Mouse (Mus musculus): ENCODE data around the gene Ralgps1. TPM values are rescaled to one million over a fixed set of nuclear protein-coding genes. Genes with fewer than 3 reads are reported as not detected.

Ralgps1 gene
- total RNA-seq (2021): 10 to 100 TPM; 62.8 to 70.2 TPM
- long read RNA-seq, experiment 1, full-length matches to known transcripts: 18 of 51 reads
- long read RNA-seq, experiment 1, partial matches to known transcripts: 11 of 51 reads
- long read RNA-seq, experiment 1, other reads (novel, unspliced or antisense): 22 of 51 reads
- long read RNA-seq, experiment 2, full-length matches to known transcripts: 26 of 56 reads
- long read RNA-seq, experiment 2, partial matches to known transcripts: 4 of 56 reads
- long read RNA-seq, experiment 2, other reads (novel, unspliced or antisense): 26 of 56 reads

DNA sequence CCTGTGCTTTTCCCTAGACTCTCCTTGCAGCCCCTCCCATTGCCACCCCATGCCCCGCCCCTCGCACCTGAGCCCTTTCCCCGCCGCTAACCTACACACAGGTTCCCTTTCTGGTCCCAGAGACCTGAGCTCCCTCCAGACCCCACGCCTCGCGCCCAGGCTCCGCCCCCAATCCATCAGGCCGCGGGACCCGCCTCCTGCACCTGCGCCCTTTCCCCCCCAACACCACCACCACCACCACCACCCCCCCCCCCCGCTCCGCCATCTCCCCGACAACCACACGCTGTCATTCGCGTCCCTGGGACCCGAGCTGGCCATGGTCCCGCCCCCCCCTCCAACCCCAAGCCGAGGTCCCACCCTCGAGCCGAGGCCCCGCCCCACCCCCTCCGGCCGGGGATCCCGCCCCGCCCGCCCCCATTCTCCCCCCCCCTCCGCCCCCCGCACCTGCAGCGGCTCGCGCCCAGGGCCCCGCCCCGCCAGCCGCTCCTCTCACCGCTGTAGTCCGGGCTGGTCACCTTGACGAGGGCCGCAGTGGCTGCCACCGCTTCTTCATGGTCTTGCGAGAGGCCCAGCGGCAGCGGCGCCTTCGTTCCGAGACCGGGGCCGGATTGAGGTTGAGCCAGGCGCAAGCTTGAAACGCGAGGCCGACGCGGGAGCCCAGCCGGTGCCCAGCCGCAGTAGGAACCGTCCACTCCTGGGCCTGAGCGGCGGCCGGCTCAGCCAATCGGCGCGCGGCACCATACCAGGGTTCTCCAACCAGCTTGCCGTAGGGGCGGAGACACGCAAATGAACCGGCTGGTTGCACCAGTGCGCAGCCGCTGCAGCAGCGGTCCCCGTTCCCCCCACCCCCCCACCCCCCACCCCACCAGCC, at the start of gene Ralgps1:
Gene Ralgps1 (minus strand): TSS at position 710 of the 871 bp plus-strand sequence.
- no peak for TF ChIP-seq CTCF (IDR thresholded peaks at IDR 0.05)
- Histone ChIP-seq H3K27ac (peak within 1 kb of the TSS; percentile 99), H3K4me3 (peak within 1 kb of the TSS; percentile 52)
- peak; percentile 95 to 98 for DNase-seq (ENCODE audit: extremely low spot score in 1 of 2, low spot score in 2 of 2)
- intact Hi-C loops (cut with DNase I): loop anchor here (5.0 kb wide), 1 partner anchor 96 kb away; the partner anchor contains the start of gene Zbtb43

DNA sequence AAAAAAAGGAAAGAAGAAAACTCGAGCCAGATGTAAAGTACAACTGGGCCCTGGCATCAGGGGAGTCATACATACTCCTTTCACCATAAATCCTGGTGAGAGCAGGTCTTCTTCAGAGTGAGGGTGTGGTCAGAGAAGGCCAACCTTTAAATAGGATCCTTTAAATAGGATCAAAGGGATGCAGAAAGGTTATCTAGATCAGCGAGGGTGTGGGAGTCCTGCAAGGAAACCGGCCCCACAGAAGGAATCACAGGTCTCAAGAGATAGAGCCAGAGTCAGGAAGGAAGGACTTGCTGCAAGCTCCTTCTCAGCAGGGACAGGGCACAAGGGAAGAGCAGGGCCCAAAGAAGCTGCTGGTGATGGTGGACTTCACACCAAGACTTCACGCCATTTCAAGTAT, 46.2 kb upstream of the Ralgps1 start:
- TF ChIP-seq CTCF (IDR thresholded peaks at IDR 0.05): no peak
- intact Hi-C loops (cut with DNase I): no loop called here
- no peak overlapping the region for H3K4me3 ChIP-seq
- no peak for DNase-seq (ENCODE audit: extremely low spot score in 1 of 2, low spot score in 2 of 2)
- H3K27ac ChIP-seq: no peak overlapping the region

DNA sequence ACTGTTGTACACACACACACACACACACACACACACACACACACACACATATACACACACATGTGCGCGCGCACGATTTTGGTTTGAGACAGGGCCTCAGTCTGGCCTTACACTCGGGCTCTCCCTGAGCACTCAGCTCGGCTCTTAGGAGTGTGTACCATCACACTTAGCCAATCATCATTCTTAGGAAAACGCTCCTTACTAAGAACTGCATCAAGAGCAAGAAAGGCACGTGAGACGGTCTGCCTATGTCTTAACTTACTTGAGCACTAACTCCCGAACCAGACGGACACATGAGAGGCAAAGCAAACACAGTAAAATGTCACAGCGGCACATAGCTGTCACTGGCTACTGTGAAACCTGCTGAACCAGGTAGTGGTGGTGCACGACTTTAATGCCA, 42.7 kb upstream of the Ralgps1 start:
- DNase-seq (ENCODE audit: extremely low spot score in 1 of 2, low spot score in 2 of 2): no peak
- intact Hi-C loops (cut with DNase I): no loop called here
- TF ChIP-seq CTCF (IDR thresholded peaks at IDR 0.05): no peak

DNA sequence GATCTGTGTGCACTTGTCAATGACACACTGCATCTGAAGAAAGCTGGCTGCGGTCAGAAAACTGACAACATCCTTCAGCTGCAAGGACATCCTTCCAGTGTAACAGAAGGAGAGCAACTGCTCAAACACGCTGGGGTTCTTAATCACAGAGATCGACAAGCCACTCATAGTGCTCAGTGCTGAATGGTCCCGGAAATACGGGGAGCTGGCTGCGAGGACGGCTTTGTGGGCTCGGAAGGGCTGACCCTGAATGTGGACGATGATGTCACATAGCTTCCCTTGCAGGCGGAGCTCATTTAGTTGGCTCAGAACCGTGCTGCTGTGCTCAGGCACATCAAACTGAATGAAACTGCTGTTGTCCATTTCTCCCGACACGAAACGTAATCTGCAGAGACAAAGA, 40.8 kb upstream of the Ralgps1 start:
- no peak overlapping the region for H3K4me3 ChIP-seq
- intact Hi-C loops (cut with DNase I): no loop called here
- no peak for DNase-seq (ENCODE audit: extremely low spot score in 1 of 2, low spot score in 2 of 2)
- peak overlapping the region; percentile 11; the same call in 1 of the 2 replicates for H3K27ac ChIP-seq
- TF ChIP-seq CTCF (IDR thresholded peaks at IDR 0.05): no peak

More for the DNA sequence above, 42.7 kb upstream of the Ralgps1 start:
- H3K4me3 ChIP-seq: no peak overlapping the region
- no peak overlapping the region for H3K27ac ChIP-seq

DNA sequence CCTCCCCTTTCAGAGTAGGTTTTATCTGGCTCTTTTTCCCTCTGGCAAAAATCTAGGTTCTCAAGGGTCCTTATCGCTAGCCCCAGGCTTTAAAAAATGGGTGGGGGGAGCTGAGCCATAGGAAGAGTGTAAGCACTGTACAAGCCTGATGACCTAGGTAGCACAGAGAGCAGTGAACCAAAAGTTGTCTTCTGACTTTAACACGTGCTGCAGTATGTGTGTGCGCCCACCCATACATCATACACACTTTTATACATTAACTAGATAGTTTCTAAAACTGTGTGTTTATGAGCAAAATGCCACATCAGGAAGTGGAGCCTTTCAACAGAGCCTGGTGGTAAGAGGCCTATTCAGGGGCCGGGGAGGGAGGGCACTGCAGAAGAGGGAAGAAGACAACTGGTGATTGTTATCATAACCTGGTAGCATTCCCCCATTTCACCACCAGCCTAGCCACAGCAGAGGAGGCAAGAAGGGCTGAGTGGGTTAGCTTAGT, 32.3 kb upstream of the Ralgps1 start:
- TF ChIP-seq CTCF (IDR thresholded peaks at IDR 0.05): no peak
- intact Hi-C loops (cut with DNase I): loop anchor here (2.0 to 10.0 kb wide), 3 partner anchors 51 to 409 kb away; no protein-coding TSS in a partner anchor

DNA sequence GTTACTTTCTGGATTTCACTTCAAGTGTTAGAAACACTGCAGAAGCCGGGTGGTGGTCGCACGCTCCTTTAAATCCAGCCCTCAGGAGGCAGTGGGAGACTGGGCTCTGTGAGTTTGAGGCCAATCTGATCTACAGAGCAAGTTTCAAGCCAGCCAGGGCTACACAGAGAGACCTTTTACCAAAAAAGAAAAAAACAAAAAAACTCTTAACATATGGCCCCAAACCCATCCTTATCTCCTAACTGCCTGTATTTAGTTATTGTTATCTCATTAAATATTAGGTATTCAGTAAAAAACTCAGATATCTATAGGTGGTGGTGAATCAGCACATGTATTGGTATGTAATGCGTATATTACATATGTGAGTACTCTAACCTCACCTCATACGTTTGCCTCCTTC, 31.4 kb upstream of the Ralgps1 start:
- intact Hi-C loops (cut with DNase I): loop anchor here (2.0 to 10.0 kb wide), 3 partner anchors 50 to 408 kb away; no protein-coding TSS in a partner anchor
- no peak for DNase-seq (ENCODE audit: extremely low spot score in 1 of 2, low spot score in 2 of 2)
- H3K27ac ChIP-seq: no peak overlapping the region
- TF ChIP-seq CTCF (IDR thresholded peaks at IDR 0.05): no peak
- H3K4me3 ChIP-seq: no peak overlapping the region

More for the DNA sequence above, 32.3 kb upstream of the Ralgps1 start:
- no peak for DNase-seq (ENCODE audit: extremely low spot score in 1 of 2, low spot score in 2 of 2)
- H3K4me3 ChIP-seq: no peak overlapping the region
- H3K27ac ChIP-seq: no peak overlapping the region

DNA sequence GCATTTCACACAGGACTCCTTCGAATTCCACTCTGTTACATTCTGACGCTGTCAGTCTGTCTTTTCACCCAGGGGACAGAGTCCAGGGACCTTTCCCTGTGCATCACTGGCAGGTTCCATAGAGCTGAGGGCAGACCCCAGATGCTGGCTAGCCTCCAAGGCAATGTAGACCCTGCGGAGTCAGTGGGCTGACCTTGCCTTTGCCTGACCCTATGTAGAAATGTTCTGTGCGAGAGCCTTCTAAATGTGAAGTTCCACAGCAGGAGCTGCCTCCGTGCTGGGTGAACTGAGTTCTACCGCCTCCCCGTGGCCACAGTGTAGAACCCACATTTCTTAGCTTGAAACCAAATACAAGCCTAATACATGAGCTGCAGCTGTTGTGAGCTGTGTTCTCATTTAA, 30.9 kb upstream of the Ralgps1 start:
- TF ChIP-seq CTCF (IDR thresholded peaks at IDR 0.05): peak; percentile 81
- no peak overlapping the region for H3K27ac ChIP-seq
- no peak overlapping the region for H3K4me3 ChIP-seq
- intact Hi-C loops (cut with DNase I): loop anchor here (2.0 to 10.0 kb wide), 3 partner anchors 49 to 407 kb away; no protein-coding TSS in a partner anchor
- peak; percentile 76 to 79 for DNase-seq (ENCODE audit: extremely low spot score in 1 of 2, low spot score in 2 of 2)

DNA sequence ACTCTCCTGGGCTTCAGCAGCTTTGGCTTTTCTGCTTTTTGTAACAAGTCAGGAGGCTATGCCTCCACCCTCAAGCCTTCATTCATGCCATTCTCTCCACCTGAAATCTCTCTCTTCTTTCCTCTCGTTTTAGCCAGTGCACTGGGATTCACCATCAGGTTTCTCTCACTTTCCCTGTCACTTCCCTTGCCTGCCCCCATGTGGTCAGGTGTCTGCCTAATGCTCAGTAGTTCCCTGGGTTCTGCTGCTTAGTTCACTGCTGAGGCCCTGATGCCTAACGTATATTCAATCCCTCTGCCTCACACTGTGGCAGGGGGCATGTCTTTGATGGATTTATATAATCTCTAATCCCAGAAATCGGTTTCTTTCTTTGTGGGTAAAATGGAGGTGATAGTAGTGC, 29.9 kb upstream of the Ralgps1 start:
- TF ChIP-seq CTCF (IDR thresholded peaks at IDR 0.05): peak; percentile 53
- no peak overlapping the region for H3K4me3 ChIP-seq
- no peak for DNase-seq (ENCODE audit: extremely low spot score in 1 of 2, low spot score in 2 of 2)
- intact Hi-C loops (cut with DNase I): loop anchor here (2.0 to 10.0 kb wide), 3 partner anchors 84 to 406 kb away; no protein-coding TSS in a partner anchor
- no peak overlapping the region for H3K27ac ChIP-seq

DNA sequence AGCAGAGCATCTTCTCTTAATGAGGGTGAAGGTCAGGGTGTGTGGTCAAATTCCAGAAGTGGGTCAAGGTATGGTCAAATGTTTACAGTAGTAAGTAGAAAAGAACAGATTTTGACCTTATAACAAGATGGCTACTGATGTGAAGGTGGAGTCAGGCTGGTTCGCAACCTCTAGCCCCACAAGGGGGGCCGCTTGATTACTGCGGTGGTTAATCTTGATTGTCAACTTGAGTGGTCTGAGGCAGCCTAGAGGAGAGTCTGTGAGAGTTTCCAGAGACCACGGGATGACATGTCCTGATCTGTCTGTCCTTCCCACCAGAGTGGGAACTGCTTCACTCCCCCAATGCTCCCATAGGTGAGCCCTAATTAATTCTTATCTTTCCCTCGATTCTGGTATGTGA, 29.3 kb upstream of the Ralgps1 start:
- intact Hi-C loops (cut with DNase I): loop anchor here (2.0 to 10.0 kb wide), 3 partner anchors 83 to 406 kb away; no protein-coding TSS in a partner anchor
- no peak overlapping the region for H3K4me3 ChIP-seq
- no peak overlapping the region for H3K27ac ChIP-seq
- no peak for TF ChIP-seq CTCF (IDR thresholded peaks at IDR 0.05)
- DNase-seq (ENCODE audit: extremely low spot score in 1 of 2, low spot score in 2 of 2): no peak

DNA sequence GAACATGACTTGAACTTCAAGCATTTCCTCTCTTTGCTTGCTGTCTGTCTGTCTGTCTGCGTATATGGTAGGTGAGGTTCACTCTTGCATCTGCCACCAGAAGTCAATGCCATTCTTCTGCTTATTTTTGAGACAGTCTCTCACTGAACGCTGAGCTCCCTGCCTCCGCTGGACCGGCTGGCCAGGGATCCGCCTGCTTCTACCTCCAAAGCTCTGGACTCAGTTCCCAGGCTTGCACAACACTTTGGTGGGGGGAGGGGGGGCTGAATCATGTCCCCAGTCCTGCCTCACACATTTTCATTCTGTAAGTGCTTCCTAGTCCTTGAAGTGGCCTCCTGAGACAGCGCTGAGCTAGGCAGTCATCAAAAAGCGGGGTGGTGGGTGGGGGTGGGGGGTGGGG, 27.8 kb upstream of the Ralgps1 start:
- TF ChIP-seq CTCF (IDR thresholded peaks at IDR 0.05): no peak
- intact Hi-C loops (cut with DNase I): no loop called here
- Histone ChIP-seq H3K27ac (no peak overlapping the region), H3K4me3 (no peak overlapping the region)
- no peak for DNase-seq (ENCODE audit: extremely low spot score in 1 of 2, low spot score in 2 of 2)

DNA sequence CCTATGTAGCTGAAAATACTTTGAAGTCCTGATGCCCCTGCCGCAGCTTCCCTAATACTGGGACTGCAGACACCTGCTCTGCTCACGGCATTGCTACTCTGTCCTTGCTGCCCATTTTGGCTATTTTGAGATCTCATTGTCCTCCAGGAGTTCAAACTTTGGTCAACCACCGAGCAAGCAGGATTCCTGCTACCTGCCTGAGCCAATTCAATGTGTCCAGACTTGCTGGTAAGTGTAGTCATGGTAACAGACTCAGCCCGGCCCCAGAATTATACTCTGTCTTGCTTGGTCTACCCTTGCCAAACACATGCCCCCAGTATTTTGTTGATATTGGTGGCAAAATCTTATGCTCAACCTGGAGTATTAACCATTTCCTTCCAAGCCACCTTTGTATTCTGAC, 25.8 kb upstream of the Ralgps1 start:
- no peak for DNase-seq (ENCODE audit: extremely low spot score in 1 of 2, low spot score in 2 of 2)
- no peak overlapping the region for H3K27ac ChIP-seq
- intact Hi-C loops (cut with DNase I): no loop called here
- no peak for TF ChIP-seq CTCF (IDR thresholded peaks at IDR 0.05)
- no peak overlapping the region for H3K4me3 ChIP-seq

DNA sequence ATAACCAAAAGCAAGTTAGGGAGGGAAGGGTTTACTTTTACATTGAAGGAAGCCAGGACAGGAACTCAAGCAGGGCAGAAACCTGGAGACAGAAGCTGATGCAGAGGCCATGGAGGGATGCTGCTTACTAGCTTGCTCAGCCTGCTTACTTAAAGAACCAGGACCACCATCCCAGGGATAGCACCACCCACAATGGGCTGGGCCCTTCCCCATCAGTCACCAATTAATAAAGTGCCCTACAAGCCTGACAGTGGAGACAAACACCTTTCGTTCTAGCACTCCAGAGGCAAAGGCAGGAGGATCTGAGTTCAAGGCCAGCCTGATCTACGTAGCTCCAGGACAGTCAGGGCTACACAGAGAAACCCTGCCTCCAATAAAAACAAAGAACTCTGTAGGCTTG, 23.8 kb upstream of the Ralgps1 start:
- intact Hi-C loops (cut with DNase I): no loop called here
- Histone ChIP-seq H3K4me3 (no peak overlapping the region), H3K27ac (no peak overlapping the region)
- DNase-seq (ENCODE audit: extremely low spot score in 1 of 2, low spot score in 2 of 2): no peak
- TF ChIP-seq CTCF (IDR thresholded peaks at IDR 0.05): no peak

All from left cerebral cortex, adult 2 months (tissue).